Mouse (Mus musculus) left cerebral cortex, adult 2 months (tissue): ENCODE measurements around the gene Tnni1. TPM values are rescaled to one million over a fixed set of nuclear protein-coding genes. Genes with fewer than 3 reads are reported as not detected.

Experiments used
- DNase-seq, 2 experiments: peaks; one replicate each; pipeline ENCODE4 v3.0.0; 2021 to 2022; ENCODE audit warnings: low spot score in 2 of 2, mixed read lengths in 1 of 2; ENCODE audit errors: extremely low spot score in 1 of 2
- H3K27ac ChIP-seq: fragments of 200-600 bp; 2 replicates; pipeline ENCODE4 v1.8.1; 2022
- H3K4me3 ChIP-seq: fragments of 200-600 bp; 2 replicates; pipeline ENCODE4 v1.8.1; 2022
- CTCF ChIP-seq: fragments of 200-600 bp; IDR thresholded peaks from 2 replicates; pipeline ENCODE4 v1.8.1; 2022; ENCODE audit warnings: antibody characterized with exemption, mild to moderate bottlenecking, moderate library complexity
- intact Hi-C: fragments of 180-260 bp; cut with DNase I; formaldehyde crosslinking; loops from one replicate; pipeline ENCODE4 v1.15.1; 2025
- total RNA-seq, 2 experiments: library from RNA; stranded (reverse); gene quantifications; 2 replicates each; pipeline ENCODE4 v1.2.3; 2021

Tnni1 gene
- total RNA-seq, 2 experiments from 2014 or later: 1.6 to 1.7 TPM

DNA sequence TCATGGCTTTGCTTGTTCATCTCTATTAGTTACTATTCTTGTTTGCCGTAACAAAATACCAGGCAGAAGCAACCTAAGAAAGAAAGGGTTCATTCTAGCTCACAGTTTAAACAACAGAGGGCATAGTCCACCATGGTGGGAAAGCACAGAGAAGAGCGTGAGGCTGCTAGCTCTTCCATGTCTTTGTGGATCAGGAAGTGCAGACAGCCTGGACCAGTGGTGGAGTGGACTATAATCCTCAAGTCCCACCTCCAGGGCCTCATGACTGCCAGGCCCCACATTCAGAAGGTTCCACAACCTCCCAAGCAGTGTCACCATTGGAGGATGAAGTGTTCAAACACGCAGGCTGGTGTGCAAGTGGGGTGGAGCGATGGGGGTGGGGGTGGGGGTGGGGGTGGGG, 74.0 kb downstream of the Tnni1 start:
- TF ChIP-seq CTCF: no peak
- H3K4me3 ChIP-seq: no peak overlapping the region
- H3K27ac ChIP-seq: no peak overlapping the region
- intact Hi-C loops: no loop called here
- DNase-seq: no peak

DNA sequence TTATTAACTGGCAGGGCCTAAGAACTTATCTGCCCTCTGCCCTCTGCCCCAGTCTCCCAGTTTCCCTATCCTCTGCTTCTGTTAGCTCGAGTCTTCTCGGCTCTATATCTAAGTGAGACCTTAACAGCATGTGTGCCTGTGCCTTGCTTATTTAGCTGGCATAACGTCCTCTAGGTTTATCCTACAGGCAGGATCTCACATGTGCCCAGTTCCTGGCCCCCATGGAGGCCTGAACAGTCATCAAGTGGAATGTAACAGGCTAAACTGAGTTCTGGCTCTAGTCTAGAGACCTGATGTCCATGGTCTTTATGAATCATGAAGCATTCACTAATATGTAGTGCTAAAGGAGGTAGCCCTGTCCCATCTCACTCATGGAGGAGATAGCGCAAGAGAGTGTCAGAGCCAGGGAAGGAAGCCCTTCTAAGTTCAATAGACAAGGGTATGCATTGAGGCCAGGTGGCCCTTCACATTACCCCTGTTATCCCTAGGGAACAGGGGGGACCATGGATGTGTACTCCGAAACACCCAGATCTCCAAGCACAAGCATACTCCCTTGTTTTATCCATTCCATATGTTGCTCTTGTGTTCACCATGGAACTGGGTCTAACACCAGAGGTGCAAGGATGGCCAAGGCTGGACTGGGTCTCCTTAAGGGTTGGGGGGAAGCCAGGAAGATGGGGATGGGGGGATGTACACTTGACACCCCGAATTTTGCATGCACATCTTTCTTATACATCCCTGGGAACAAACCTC, 75.5 kb downstream of the Tnni1 start:
- no peak overlapping the region for H3K27ac ChIP-seq
- intact Hi-C loops: no loop called here
- no peak overlapping the region for H3K4me3 ChIP-seq
- DNase-seq: no peak
- TF ChIP-seq CTCF: no peak

DNA sequence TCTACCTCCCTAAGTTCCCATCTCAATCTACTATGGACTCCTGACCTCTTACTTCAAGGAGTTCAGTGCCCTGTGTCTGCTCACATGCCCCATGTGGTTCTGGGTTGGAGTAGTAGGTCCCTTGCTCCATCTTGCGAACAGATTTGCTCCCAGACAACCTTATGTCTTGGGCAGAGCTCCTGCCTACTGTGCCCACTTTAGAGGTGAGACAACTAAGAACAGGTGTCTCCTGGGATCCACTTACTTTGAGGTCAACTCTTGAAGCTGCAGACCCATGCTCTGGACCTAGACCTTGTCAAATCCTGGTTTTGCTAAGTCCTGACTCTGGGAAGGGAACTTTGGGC, 76.1 kb downstream of the Tnni1 start:
- TF ChIP-seq CTCF: no peak
- intact Hi-C loops: no loop called here
- Histone ChIP-seq H3K4me3 (no peak overlapping the region), H3K27ac (no peak overlapping the region)
- DNase-seq: no peak

DNA sequence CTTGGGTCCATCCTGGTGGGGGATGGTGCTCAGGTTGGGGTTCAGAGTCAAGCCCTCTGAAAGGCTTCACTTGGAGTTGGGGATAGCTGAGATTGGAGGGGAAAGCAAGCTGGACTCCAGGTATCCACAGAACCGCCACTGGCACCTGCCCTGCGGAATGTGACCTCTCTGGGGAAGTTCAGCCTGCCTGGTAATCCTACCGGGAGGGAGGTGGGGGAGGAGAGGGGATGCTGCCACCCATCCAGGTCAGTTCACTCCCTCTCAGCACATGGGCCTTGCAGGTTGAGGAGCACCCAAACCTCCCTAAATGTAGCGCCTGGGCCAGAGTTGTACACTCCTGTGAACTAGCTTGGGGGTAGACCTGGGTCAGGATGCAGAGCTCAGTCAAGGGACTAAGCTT, 76.8 kb downstream of the Tnni1 start:
- Histone ChIP-seq H3K27ac (no peak overlapping the region), H3K4me3 (no peak overlapping the region)
- intact Hi-C loops: no loop called here
- no peak for DNase-seq
- no peak for TF ChIP-seq CTCF

DNA sequence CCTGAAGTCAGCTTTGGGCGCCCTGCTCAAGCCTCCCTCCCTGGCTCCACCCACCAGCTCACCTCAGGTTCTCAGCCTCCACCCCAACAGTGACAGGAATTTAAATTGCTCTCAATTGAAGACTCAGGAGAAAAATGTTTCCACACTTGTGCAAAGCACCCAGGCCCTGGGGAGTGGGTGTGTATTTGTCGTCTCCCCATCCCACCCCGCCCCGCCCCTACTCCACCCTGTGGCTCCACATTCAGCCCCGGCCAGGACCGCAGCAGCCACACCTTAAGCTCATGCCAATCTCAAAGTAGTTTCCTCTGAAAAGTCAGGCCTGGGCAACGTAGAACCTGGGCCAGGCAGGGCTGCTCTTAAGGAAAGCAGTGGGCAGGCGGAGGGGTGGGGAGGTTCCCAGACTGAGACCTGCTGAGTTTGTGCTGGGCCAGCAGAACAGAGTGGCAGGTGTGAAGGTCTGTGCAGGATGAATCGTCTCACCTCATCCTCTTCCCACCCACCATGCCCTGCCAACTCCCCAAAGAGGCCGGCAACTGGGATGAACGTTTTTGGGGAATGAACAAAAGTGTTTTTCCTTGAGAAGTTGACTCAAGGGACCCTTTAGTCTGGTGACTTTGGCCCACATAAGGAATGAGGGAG, 78.0 kb downstream of the Tnni1 start:
- Histone ChIP-seq H3K4me3 (no peak overlapping the region), H3K27ac (no peak overlapping the region)
- intact Hi-C loops: no loop called here
- no peak for DNase-seq
- TF ChIP-seq CTCF: no peak

DNA sequence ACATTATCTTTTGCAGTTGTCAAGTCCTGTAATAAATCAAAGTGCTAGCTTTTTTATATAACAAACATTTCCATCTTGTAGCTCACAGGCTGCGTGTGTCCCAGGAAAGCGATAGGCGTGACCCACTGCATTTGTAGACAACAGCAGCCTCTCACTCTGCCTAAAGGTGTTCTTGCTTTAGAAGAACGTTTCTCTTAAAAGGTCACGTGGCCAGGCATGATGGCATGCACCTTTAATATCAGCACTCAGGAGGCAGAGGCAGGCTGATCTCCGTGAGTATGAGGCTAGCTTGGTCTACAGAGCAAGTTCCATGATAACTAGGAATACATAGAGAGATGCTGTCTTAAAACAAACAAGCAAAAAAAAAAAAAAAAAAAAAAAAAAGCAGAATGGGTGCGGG, 79.3 kb downstream of the Tnni1 start:
- intact Hi-C loops: no loop called here
- TF ChIP-seq CTCF: no peak
- H3K4me3 ChIP-seq: no peak overlapping the region
- H3K27ac ChIP-seq: no peak overlapping the region
- no peak for DNase-seq

Other genes with a start within 250 kb of the Tnni1 start
- 10 to 100 TPM; 55.4 to 68.4 TPM for gene Nav1, start 172.1 kb upstream of the Tnni1 start, total RNA-seq
- gene Csrp1, start 59.4 kb upstream of the Tnni1 start, total RNA-seq: 100 to 1,000 TPM; 208 to 212 TPM
- gene Phlda3, start 13.3 kb upstream of the Tnni1 start, total RNA-seq: 10 to 100 TPM; 18.2 to 20.0 TPM
- under 1 TPM; 0.95 to 0.98 TPM for gene Lad1, start 39.2 kb downstream of the Tnni1 start, total RNA-seq
- 1 to 10 TPM; 7.5 to 8.9 TPM for gene Tnnt2, start 56.9 kb downstream of the Tnni1 start, total RNA-seq
- gene Pkp1, start 139.8 kb downstream of the Tnni1 start, total RNA-seq: under 1 TPM; 0.25 to 0.40 TPM
- gene Igfn1, start 226.9 kb downstream of the Tnni1 start, total RNA-seq: 10 to 100 TPM; 18.5 to 20.2 TPM
- 10 to 100 TPM; 53.7 to 56.7 TPM for gene Tmem9, start 228.7 kb downstream of the Tnni1 start, total RNA-seq